Mouse (Mus musculus) forelimb bud, embryonic 11.5 days (tissue): Measurements from ENCODE around the gene Rac3.
"Not testable (repeated sequence)": the region's sequence is repeated elsewhere in the genome, so short reads cannot be mapped to it uniquely, and the experiment has no call there.

Experiments used
- DNase-seq: peaks from one replicate; pipeline ENCODE4 v3.0.0-alpha.2; 2012; ENCODE audit warnings: low read depth, low spot score

Gene Rac3

GRCm38 (mm10) chr11:120721124-120722066 lies at the start of gene Rac3:
Rac3 (plus strand) TSS chr11:120721470.
- no peak for DNase-seq

- DNase-seq = peak; percentile 94
Observed at GRCm38 (mm10) chr11:120672687-120673593, 48.3 kb upstream of the Rac3 start, which contains the start of gene Aspscr1. Aspscr1 (plus strand) TSS chr11:120672973.

- no peak for DNase-seq
Observed at GRCm38 (mm10) chr11:120673594-120674122, 47.6 kb upstream of the Rac3 start.

- not testable (repeated sequence) for DNase-seq
Observed at GRCm38 (mm10) chr11:120675875-120676274, 45.4 kb upstream of the Rac3 start.

DNA sequence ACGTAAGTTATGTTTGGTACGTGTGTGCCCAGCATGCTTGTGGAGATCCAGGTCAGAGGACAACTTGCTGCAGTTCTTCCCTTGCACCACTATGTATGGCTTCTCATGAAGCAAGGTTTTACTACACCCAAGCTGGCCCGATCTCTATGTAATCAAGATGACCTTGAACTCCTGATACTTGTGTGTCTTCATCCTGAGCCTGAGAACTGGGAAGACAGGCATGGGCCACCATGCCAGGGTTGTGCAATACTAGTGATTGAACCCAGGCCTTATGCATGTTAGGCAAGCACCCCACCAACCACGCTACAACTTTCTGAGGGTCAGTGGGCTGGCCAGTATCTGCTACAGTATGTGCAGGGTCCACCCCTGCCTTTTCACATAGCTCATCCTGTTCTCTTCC lies 44.3 kb upstream of the Rac3 start:
- DNase-seq = no peak

GRCm38 (mm10) chr11:120679909-120680308 lies 41.4 kb upstream of the Rac3 start:
- DNase-seq = no peak

GRCm38 (mm10) chr11:120682683-120683082 lies 38.6 kb upstream of the Rac3 start:
- DNase-seq = no peak

DNA sequence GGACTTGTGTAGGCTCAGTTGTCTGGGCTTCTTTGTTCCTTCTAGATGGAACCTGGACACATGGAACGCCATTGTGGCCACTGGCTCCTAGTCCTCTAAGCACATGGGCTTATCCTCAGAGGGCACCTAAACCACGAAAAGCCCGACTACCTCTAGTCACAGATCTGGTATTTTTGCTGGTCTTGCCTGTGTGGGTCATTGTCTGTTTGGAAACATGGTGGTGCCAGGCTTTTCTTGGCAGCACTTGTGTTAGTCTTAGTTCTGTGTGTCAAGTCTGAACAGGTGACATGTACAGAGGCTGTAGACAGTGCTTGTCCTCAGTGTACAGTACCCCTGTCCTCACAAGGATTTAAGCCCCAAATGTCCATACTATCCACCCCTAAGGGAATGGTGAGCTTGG lies 37.7 kb upstream of the Rac3 start:
- no peak for DNase-seq

GRCm38 (mm10) chr11:120684086-120684485 lies 37.2 kb upstream of the Rac3 start:
- DNase-seq = no peak

- DNase-seq = no peak
Observed at GRCm38 (mm10) chr11:120684660-120685059, 36.6 kb upstream of the Rac3 start.

DNA sequence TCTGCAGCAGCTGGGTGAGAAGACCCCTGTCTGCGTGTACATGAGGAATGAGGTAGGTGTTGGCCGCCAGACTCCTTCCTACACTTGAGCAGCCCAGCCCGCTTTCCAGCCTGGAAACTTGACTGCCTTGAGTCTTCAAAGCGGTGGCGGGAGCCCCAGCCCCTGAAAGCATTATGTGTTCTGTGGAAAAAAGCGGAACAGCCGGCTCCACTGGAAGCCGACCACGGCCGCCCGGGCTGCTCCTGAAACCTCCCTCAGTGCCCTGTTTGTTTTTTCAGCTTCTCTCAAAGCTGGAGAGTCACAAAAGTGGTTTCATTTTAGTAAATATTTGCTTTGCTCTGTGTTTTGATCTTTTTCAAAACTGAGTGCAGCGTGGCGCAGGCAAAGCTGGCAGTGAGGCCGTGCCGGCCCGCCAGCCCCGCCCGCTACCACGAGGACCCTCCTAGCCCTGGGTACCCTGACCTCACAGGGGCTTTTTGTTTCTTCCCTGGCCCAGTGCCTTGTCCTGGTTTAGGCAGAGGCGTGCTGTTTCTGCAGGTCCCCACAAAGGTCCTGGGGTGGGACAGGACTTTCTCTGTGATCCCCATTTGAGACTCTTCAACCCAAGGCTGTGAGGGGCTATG lies 34.5 kb upstream of the Rac3 start:
- no peak for DNase-seq

DNA sequence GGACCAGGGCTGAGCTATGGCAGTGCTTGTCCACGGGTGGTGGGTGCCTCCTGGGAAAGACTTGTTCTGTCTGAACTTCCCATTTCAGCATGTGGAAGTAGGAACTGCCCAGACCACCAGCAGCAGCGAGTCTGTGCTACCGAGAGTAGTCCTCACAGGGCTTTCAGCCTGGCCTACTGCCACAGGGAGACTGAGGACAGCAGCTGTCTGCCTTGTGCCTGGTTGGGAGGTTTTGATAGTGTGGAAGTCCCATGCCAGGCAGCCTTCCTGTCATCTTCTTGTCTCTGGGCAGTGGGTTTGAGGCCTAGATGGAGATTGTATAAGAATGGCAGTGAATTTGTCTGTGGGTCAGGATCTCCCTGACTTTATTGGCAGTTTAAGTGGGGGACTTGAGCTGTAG lies 31.9 kb upstream of the Rac3 start:
- DNase-seq = no peak

DNA sequence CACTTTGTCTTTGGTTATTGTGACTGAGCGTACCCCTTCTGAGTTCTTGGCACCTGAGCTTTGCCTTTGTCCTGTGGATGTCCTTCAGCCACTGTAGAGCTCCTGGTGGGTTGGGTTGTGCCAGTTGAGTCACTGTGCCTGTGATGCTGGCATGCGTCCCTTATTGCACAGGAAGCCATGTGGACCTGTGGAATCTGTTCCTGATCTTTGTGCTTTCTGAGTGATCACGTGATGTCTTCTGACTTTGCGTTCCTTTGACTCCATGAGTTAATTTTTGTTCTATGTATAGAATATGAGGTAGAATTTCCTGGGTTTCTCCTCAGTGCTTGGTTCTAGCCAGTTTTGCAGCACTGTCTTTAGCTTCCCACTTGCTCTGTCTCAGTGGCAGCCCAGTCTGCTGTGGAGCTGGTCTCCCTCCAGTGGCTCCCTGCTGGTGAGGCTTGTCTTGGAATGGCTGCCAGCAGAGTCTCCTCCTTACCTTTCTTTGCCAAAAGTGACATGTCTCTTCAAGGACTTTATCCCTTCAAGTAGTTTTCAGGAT lies 28.7 kb upstream of the Rac3 start:
- DNase-seq = no peak

GRCm38 (mm10) chr11:120693461-120693860 lies 27.8 kb upstream of the Rac3 start:
- no peak for DNase-seq

DNA sequence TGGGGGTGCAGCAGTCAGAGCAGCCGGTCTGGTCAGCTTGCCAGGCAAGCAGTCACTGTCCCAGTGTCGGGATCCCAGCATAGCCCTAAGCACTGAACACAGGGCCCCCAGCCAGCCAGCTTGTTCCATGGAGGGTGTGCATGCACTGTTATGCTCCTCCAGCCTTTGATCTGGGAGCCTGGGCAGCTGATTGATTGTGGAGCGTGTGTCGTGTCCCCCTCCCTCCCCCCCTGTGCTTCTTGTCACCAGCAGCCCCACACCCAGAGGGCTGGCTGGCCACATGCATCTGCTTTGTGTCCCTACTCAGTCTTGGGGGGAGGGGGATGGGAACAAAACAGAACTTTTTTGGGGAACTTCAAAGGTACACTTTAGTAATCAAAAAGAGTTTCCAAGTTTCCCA lies 26.1 kb upstream of the Rac3 start:
- DNase-seq = peak; percentile 77

DNA sequence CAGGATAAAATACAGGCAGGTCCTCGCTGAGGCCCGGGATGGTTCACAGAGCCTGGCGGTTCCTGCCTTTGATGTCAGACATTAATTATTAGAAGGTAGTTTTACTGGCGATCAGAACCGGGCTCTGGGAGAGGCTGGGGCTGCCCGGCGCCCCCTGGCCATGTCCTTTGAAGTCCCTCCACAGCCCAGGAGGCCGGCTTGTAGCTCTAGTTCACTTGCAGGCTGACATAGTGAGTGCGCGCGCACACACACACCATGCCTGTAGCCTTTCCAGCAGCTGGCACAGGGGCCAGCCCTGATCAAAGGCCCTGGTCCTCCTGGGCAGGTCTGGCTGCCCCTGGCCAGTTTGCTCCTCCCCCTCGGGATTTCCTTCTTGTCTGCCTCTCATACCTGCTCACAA lies 25.6 kb upstream of the Rac3 start:
- peak; percentile 77 for DNase-seq

GRCm38 (mm10) chr11:120696568-120696967 lies 24.7 kb upstream of the Rac3 start:
- DNase-seq = no peak

GRCm38 (mm10) chr11:120697741-120698140 lies 23.5 kb upstream of the Rac3 start:
- DNase-seq = no peak

DNA sequence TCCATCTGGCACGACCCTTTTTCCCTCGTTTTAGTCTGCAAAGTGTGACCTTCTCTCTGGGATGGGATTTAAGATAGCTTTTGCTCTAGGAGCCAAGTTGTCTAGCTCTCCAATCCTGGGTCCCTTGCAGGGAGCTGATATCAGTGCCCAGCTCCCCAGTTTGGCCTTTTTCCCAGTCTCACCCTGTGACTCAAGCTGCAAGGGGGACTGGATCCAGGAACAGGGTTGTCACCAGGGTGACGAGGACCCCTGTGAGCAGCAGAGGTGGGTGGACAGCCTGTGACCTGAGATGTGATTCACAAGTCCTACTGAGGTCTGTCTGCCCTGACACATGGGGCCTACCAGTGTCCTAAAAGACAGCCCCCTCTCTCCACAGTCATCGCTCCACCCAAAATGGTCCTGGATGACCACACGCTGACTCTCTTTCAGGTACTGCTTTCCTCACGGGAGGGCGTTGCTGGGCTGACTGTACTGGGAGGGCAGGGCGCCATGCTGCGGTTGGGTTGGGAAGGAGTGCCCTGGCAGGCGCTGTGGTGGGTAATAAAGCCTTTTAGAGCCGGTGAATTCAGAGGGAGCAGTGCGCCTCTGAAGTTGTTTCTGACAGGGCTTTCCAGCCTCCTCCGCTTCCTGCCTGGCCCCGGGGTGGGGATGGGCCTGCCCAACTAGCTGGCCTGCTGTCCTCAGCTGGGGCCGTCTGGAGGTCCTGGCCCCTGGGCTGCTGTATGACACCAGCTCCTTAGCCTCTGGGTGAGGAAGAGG lies 17.4 kb upstream of the Rac3 start:
- DNase-seq = no peak

GRCm38 (mm10) chr11:120704486-120705325 lies 16.6 kb upstream of the Rac3 start:
- no peak for DNase-seq
